Mouse (Mus musculus): ENCODE data around the gene Atf3. TPM values are rescaled to one million over a fixed set of nuclear protein-coding genes. Genes with fewer than 3 reads are reported as not detected.

The Atf3 gene
- polyA plus RNA-seq, 1 experiment from 2014 or later = 2.3 TPM

DNA sequence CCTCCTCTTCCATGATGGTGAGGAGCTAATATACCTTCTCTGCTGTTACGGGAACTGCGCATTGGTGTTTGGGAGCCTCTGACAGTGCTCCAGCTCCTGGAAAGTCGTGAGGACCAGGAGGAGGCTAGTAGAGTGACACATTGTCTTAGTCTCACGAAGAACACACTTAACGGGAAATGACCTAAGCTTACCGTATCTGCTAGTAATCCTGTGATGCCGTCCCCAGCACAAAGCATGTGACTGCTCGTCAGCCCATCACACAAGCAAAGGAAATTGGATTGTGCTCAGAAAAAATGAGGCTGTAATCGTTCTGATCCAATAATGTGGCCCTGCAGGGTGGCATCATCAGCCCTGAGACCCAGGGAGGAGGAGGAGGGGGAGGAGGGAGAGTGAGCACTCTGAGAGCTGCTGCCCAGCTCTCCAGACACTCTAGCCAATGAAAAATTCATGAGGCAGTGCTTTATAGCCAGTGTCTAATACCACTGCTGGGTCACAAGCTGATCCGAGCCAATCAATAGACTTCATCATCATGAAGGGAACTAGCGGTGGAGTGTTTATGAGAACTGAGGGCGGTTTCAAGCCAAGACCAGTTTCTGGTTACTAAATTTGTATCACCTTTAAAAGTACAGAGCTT, 24.3 kb upstream of the Atf3 start:
- 68% methylated on average over 12 of the region's 12 CpGs for WGBS
- H3K4me3 ChIP-seq (ENCODE audit: low read depth, low read length) = no peak overlapping the region
- H3K4me2 ChIP-seq (ENCODE audit: low read depth, severe bottlenecking) = no peak overlapping the region
- no peaks in the 10 kb centered on the region for H3K36me3 ChIP-seq (ENCODE audit: control insufficient read depth, insufficient read depth, low read length)
- H3K27ac ChIP-seq (replicated peaks; ENCODE audit: low read depth, low read length) = no peak overlapping the region
- H3K9ac ChIP-seq (ENCODE audit: low read length) = no peak overlapping the region
- DNase-seq (ENCODE audit: low spot score) = no peak
- no peaks in the 10 kb centered on the region; the same call in 1 of the 2 replicates for H3K9me3 ChIP-seq (ENCODE audit: control insufficient read depth, low read length)
- H3K27me3 ChIP-seq (ENCODE audit: control insufficient read depth, insufficient read depth, low read length) = no peaks in the 10 kb centered on the region
- peak; percentile 44; the same call in 1 of the 2 replicates for ATAC-seq (ENCODE audit: insufficient number of reproducible peaks, low FRiP score, low TSS enrichment, low read depth)
- H3K4me1 ChIP-seq (ENCODE audit: control insufficient read depth, insufficient read depth, low read length) = no peaks in the 10 kb centered on the region

DNA sequence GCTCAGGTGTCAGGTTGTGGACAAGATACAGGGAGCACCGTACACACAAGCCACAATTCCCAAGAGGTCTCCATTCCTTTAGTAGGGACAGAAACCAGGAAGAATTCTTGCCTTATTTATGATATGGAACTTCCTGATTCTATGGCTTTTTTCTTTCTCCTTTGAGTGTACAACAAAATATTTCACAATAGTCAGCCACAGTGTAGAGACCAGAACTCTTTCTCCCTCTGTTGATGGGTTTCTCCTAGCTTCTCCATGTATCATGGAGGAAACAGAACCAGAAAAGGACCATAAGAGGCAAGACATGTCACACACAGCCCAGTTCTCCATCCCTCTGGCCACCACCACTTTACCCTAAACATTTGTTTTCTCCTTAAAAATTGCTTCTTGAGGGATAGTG, 23.7 kb upstream of the Atf3 start:
- Histone ChIP-seq H3K4me3 (ENCODE audit: low read depth, low read length) (no peak overlapping the region), H3K4me1 (ENCODE audit: control insufficient read depth, insufficient read depth, low read length) (no peaks in the 10 kb centered on the region), H3K36me3 (ENCODE audit: control insufficient read depth, insufficient read depth, low read length) (no peaks in the 10 kb centered on the region), H3K27me3 (ENCODE audit: control insufficient read depth, insufficient read depth, low read length) (no peaks in the 10 kb centered on the region), H3K27ac (replicated peaks; ENCODE audit: low read depth, low read length) (no peak overlapping the region), H3K9me3 (ENCODE audit: control insufficient read depth, low read length) (no peaks in the 10 kb centered on the region; the same call in 1 of the 2 replicates), H3K9ac (ENCODE audit: low read length) (no peak overlapping the region), H3K4me2 (ENCODE audit: low read depth, severe bottlenecking) (no peak overlapping the region)
- DNase-seq (ENCODE audit: low spot score) (no peak), ATAC-seq (ENCODE audit: insufficient number of reproducible peaks, low FRiP score, low TSS enrichment, low read depth) (no peak)
- WGBS = 91% methylated on average over 1 of the region's 1 CpGs

DNA sequence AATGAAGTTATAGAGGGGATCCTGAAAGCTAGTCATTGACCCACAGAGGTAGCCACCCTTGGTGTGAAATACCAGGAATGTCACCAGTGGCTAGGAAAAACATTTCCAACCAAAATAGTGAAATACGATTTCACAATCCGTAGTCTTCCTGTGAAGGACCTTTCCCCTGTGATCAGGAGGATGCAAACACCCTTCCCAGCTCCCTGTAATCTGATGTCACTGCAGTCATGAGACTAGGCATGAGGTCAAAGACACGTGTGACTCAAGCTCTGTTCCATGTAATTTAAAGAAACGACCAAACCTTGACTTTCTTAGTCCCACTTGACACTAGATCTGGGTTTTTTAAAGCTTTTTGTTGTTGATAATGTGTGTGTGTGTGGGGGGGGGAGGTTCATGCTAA, 21.8 kb upstream of the Atf3 start:
- Histone ChIP-seq H3K9ac (ENCODE audit: low read length) (no peak overlapping the region), H3K4me2 (ENCODE audit: low read depth, severe bottlenecking) (no peak overlapping the region), H3K27me3 (ENCODE audit: control insufficient read depth, insufficient read depth, low read length) (no peaks in the 10 kb centered on the region), H3K4me1 (ENCODE audit: control insufficient read depth, insufficient read depth, low read length) (no peaks in the 10 kb centered on the region), H3K9me3 (ENCODE audit: control insufficient read depth, low read length) (no peaks in the 10 kb centered on the region), H3K36me3 (ENCODE audit: control insufficient read depth, insufficient read depth, low read length) (no peaks in the 10 kb centered on the region), H3K27ac (replicated peaks; ENCODE audit: low read depth, low read length) (no peak overlapping the region), H3K4me3 (ENCODE audit: low read depth, low read length) (no peak overlapping the region)
- ATAC-seq (ENCODE audit: insufficient number of reproducible peaks, low FRiP score, low TSS enrichment, low read depth) (no peak), DNase-seq (ENCODE audit: low spot score) (no peak)
- WGBS = 82% methylated on average over 4 of the region's 4 CpGs

DNA sequence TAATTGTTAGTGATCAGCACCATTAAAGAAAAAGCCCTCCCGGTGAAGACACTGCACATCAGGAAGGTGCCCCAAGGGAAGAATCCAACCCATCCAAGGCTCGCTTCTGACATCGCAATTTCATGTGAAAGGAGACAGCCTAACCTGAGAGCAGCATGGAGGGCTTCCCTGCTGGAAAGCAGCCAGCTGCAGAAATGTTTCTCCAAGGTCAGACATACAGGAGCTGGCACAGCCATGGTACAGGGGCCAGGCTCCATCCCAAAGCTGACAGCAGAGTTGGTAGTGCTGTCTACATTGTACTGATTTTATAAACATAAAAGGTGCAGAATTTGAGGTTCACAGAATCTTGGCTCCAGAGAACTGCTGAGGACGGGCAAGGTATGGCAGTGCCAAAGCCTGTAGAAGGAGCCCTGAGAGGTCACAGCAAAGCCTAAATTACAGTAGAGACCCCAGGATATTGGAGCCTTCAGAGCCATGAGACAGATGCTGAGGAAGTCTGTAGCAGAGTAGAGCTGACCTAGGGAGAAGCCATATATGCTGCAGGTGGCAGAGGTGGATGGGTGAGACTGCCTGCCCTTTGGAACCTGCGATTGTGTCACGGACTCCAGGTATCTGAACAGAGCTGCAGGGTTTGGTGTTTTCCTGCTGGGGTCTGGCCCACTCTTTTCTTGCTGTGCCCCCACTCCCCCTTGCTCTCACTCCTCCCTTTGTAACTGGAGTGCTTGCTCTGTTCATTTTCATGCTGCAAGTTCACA, 18.1 kb upstream of the Atf3 start:
- WGBS = 81% methylated on average over 6 of the region's 6 CpGs
- H3K9ac ChIP-seq (ENCODE audit: low read length) = no peak overlapping the region
- DNase-seq (ENCODE audit: low spot score) (no peak), ATAC-seq (ENCODE audit: insufficient number of reproducible peaks, low FRiP score, low TSS enrichment, low read depth) (no peak)
- no peaks in the 10 kb centered on the region for H3K27me3 ChIP-seq (ENCODE audit: control insufficient read depth, insufficient read depth, low read length)
- no peaks in the 10 kb centered on the region for H3K4me1 ChIP-seq (ENCODE audit: control insufficient read depth, insufficient read depth, low read length)
- no peak overlapping the region for H3K27ac ChIP-seq (replicated peaks; ENCODE audit: low read depth, low read length)
- no peak overlapping the region for H3K4me2 ChIP-seq (ENCODE audit: low read depth, severe bottlenecking)
- no peaks in the 10 kb centered on the region for H3K9me3 ChIP-seq (ENCODE audit: control insufficient read depth, low read length)
- no peaks in the 10 kb centered on the region for H3K36me3 ChIP-seq (ENCODE audit: control insufficient read depth, insufficient read depth, low read length)
- no peak overlapping the region for H3K4me3 ChIP-seq (ENCODE audit: low read depth, low read length)

DNA sequence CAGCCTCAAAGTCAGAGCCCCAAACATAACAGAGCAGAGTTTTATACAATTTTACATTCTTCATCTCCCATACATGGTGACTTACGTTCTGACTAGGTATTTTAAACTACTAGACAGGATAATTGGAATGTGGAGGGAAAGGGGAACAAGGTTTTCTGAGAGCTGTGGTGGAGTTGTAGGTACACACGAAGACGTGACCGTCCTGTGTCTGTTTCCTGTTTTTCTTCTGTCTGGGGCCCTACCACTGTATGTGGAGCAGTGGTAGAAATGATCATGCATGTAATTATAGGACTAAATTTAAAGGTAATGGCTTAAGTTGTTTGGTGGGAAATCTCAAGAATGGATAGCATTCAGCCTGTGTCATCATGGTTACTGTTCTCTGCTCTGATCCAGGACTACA, 17.0 kb upstream of the Atf3 start:
- no peaks in the 10 kb centered on the region for H3K27me3 ChIP-seq (ENCODE audit: control insufficient read depth, insufficient read depth, low read length)
- H3K4me1 ChIP-seq (ENCODE audit: control insufficient read depth, insufficient read depth, low read length) = no peaks in the 10 kb centered on the region
- H3K9me3 ChIP-seq (ENCODE audit: control insufficient read depth, low read length) = no peaks in the 10 kb centered on the region
- H3K4me3 ChIP-seq (ENCODE audit: low read depth, low read length) = no peak overlapping the region
- no peaks in the 10 kb centered on the region for H3K36me3 ChIP-seq (ENCODE audit: control insufficient read depth, insufficient read depth, low read length)
- DNase-seq (ENCODE audit: low spot score) (no peak), ATAC-seq (ENCODE audit: insufficient number of reproducible peaks, low FRiP score, low TSS enrichment, low read depth) (no peak)
- no peak overlapping the region for H3K27ac ChIP-seq (replicated peaks; ENCODE audit: low read depth, low read length)
- 88% methylated on average over 4 of the region's 4 CpGs for WGBS
- no peak overlapping the region for H3K4me2 ChIP-seq (ENCODE audit: low read depth, severe bottlenecking)
- no peak overlapping the region for H3K9ac ChIP-seq (ENCODE audit: low read length)

DNA sequence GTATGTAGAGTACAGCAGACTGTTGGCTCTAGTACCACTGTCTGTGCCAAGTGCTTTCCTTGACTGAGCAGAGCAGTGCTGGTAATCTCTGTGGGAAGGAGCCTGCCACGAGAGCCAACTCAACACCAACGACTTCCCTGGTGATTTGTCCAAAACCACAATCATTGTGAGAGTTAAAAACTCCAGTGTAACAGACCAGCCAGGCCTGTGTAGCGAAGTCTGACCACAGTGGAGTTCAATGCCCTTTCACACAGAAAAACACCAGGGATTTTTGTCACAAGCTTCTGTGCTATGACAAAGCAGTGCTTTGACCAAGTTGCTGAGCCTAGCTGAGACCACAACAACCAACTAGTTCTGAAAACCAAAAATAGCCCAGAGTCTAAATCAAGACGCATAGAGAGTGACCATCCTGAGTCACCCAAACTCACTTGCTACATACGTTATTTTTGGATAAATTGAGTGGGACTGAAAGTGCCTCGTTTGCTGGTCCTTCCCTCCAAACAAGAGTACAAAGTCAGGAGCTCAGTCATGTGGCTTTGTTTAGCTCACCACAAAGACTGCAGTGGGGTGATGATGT, 12.6 kb upstream of the Atf3 start:
- Histone ChIP-seq H3K27me3 (ENCODE audit: control insufficient read depth, insufficient read depth, low read length) (no peaks in the 10 kb centered on the region), H3K9me3 (ENCODE audit: control insufficient read depth, low read length) (no peaks in the 10 kb centered on the region), H3K27ac (replicated peaks; ENCODE audit: low read depth, low read length) (no peak overlapping the region), H3K4me1 (ENCODE audit: control insufficient read depth, insufficient read depth, low read length) (no peaks in the 10 kb centered on the region), H3K4me3 (ENCODE audit: low read depth, low read length) (no peak overlapping the region), H3K36me3 (ENCODE audit: control insufficient read depth, insufficient read depth, low read length) (no peaks in the 10 kb centered on the region), H3K4me2 (ENCODE audit: low read depth, severe bottlenecking) (no peak overlapping the region), H3K9ac (ENCODE audit: low read length) (no peak overlapping the region)
- DNase-seq (ENCODE audit: low spot score) = no peak
- WGBS = 80% methylated on average over 6 of the region's 6 CpGs
- no peak for ATAC-seq (ENCODE audit: insufficient number of reproducible peaks, low FRiP score, low TSS enrichment, low read depth)

DNA sequence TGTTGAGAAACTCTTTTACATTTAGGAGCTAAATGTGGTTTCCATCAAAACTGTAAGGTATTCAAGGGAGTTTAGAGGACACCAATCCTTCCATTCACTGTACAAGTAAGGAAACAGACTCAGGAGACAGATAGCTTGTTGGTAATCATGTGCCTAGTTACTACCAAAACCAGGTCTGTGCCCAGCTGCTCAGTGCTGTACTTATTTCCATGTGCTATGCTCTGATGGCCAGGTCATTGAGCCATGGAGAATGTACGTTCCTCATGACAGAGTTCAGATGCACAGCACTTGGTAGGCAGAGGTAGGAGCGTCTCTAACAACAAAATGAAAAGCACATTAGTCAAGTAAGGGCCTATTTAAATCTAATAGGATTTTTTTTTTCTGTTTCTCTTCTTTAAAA, 8.7 kb upstream of the Atf3 start:
- Histone ChIP-seq H3K4me2 (ENCODE audit: low read depth, severe bottlenecking) (no peak overlapping the region), H3K4me1 (ENCODE audit: control insufficient read depth, insufficient read depth, low read length) (peaks cover 6% of the 10 kb centered on the region; the same call in 1 of the 2 replicates), H3K27me3 (ENCODE audit: control insufficient read depth, insufficient read depth, low read length) (no peaks in the 10 kb centered on the region), H3K4me3 (ENCODE audit: low read depth, low read length) (no peak overlapping the region), H3K9ac (ENCODE audit: low read length) (no peak overlapping the region), H3K9me3 (ENCODE audit: control insufficient read depth, low read length) (no peaks in the 10 kb centered on the region), H3K36me3 (ENCODE audit: control insufficient read depth, insufficient read depth, low read length) (no peaks in the 10 kb centered on the region), H3K27ac (replicated peaks; ENCODE audit: low read depth, low read length) (no peak overlapping the region)
- DNase-seq (ENCODE audit: low spot score) (no peak), ATAC-seq (ENCODE audit: insufficient number of reproducible peaks, low FRiP score, low TSS enrichment, low read depth) (no peak)
- WGBS = 88% methylated on average over 2 of the region's 2 CpGs

DNA sequence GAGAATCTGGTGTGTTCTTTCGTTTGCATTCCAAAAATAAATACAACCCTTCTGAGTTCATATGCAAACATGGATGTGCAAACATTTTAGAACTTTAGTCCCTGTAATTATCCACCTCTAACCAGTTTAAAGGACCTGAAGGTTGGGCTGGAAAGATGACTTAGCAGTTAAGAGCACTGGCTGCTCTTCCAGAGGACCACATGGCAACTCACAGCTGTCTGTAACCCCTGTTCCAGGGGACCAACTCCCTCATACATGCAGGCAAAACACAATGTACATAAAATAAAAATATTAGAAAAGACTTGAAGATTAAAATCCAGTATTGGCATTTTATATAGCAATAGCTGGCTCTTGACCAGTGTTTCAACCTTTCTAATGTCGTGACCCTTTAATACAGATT, 7.9 kb upstream of the Atf3 start:
- H3K9me3 ChIP-seq (ENCODE audit: control insufficient read depth, low read length) = no peaks in the 10 kb centered on the region
- DNase-seq (ENCODE audit: low spot score) (no peak), ATAC-seq (ENCODE audit: insufficient number of reproducible peaks, low FRiP score, low TSS enrichment, low read depth) (no peak)

More for the DNA sequence above, 7.9 kb upstream of the Atf3 start:
- Histone ChIP-seq H3K27me3 (ENCODE audit: control insufficient read depth, insufficient read depth, low read length) (no peaks in the 10 kb centered on the region), H3K4me1 (ENCODE audit: control insufficient read depth, insufficient read depth, low read length) (peaks cover 6% of the 10 kb centered on the region; the same call in 1 of the 2 replicates), H3K9ac (ENCODE audit: low read length) (no peak overlapping the region), H3K4me2 (ENCODE audit: low read depth, severe bottlenecking) (no peak overlapping the region), H3K36me3 (ENCODE audit: control insufficient read depth, insufficient read depth, low read length) (no peaks in the 10 kb centered on the region), H3K27ac (replicated peaks; ENCODE audit: low read depth, low read length) (no peak overlapping the region), H3K4me3 (ENCODE audit: low read depth, low read length) (no peak overlapping the region)
- WGBS = 90% methylated on average over 2 of the region's 2 CpGs
